Mouse (Mus musculus) kidney, adult 9 months (tissue): Measurements from ENCODE around the gene Pon2.
A peak's percentile ranks its signal among the peaks of the same experiment; 100 is the strongest.
"Not testable (repeated sequence)": the region's sequence is repeated elsewhere in the genome, so short reads cannot be mapped to it uniquely, and the experiment has no call there.

ENCODE experiments used
- DNase-seq: peaks from one replicate; pipeline ENCODE4 v3.0.0; 2022

Gene Pon2

GRCm38 (mm10) chr6:5291450-5291849 lies 6.8 kb downstream of the Pon2 start:
- DNase-seq = peak; percentile 16

GRCm38 (mm10) chr6:5287919-5288318 lies 10.3 kb downstream of the Pon2 start:
- no peak for DNase-seq

GRCm38 (mm10) chr6:5287392-5287791 lies 10.9 kb downstream of the Pon2 start:
- no peak for DNase-seq

- no peak for DNase-seq
Observed at GRCm38 (mm10) chr6:5282418-5282817, 15.8 kb downstream of the Pon2 start.

GRCm38 (mm10) chr6:5280576-5281305 lies 17.5 kb downstream of the Pon2 start:
- DNase-seq = no peak

GRCm38 (mm10) chr6:5277972-5278371 lies 20.3 kb downstream of the Pon2 start:
- no peak for DNase-seq

GRCm38 (mm10) chr6:5269641-5270040 lies 28.6 kb downstream of the Pon2 start:
- DNase-seq = no peak

- no peak for DNase-seq
Observed at GRCm38 (mm10) chr6:5264793-5265192, 33.5 kb downstream of the Pon2 start.

- DNase-seq = no peak
Observed at GRCm38 (mm10) chr6:5263250-5263999, 34.8 kb downstream of the Pon2 start.

GRCm38 (mm10) chr6:5262322-5263249 lies 35.7 kb downstream of the Pon2 start:
- no peak for DNase-seq

- DNase-seq = peak; percentile 57
Observed at GRCm38 (mm10) chr6:5255722-5256451, 42.4 kb downstream of the Pon2 start, which contains the start of gene Pon3. Gene Pon3 (minus strand): TSS chr6:5256286.

- no peak for DNase-seq
Observed at GRCm38 (mm10) chr6:5255291-5255690, 43.0 kb downstream of the Pon2 start.

GRCm38 (mm10) chr6:5254869-5255268 lies 43.4 kb downstream of the Pon2 start:
- DNase-seq = no peak

GRCm38 (mm10) chr6:5245926-5246325 lies 52.3 kb downstream of the Pon2 start:
- no peak for DNase-seq

- no peak for DNase-seq
Observed at GRCm38 (mm10) chr6:5238799-5239198, 59.5 kb downstream of the Pon2 start.

- no peak for DNase-seq
Observed at GRCm38 (mm10) chr6:5237510-5237909, 60.7 kb downstream of the Pon2 start.

GRCm38 (mm10) chr6:5236843-5237371 lies 61.3 kb downstream of the Pon2 start:
- DNase-seq = no peak

GRCm38 (mm10) chr6:5234563-5234962 lies 63.7 kb downstream of the Pon2 start:
- DNase-seq = no peak

- no peak for DNase-seq
Observed at GRCm38 (mm10) chr6:5233812-5234211, 64.4 kb downstream of the Pon2 start.

- no peak for DNase-seq
Observed at GRCm38 (mm10) chr6:5232022-5232421, 66.2 kb downstream of the Pon2 start.

- peak; percentile 41 for DNase-seq
Observed at GRCm38 (mm10) chr6:5230261-5230660, 68.0 kb downstream of the Pon2 start.

GRCm38 (mm10) chr6:5223551-5223950 lies 74.7 kb downstream of the Pon2 start:
- DNase-seq = not testable (repeated sequence)
